Mouse (Mus musculus) CH12.LX (cell line): ENCODE results near the gene Uba3. TPM values are rescaled to one million over a fixed set of nuclear protein-coding genes. Genes with fewer than 3 reads are reported as not detected.

Experiments
- DNase-seq: peaks from one replicate; pipeline ENCODE4 v3.0.0-alpha.2; 2013; ENCODE audit errors: extremely low read depth
- H3K27ac ChIP-seq: 2 replicates; pipeline ENCODE4 v1.5.1; 2012; ENCODE audit warnings: low read depth, mild to moderate bottlenecking, control low read depth, moderate library complexity; ENCODE audit not compliant: insufficient read depth
- H3K27me3 ChIP-seq: replicated peaks from 2 replicates; pipeline ENCODE3; 2012; ENCODE audit warnings: inconsistent platforms
- H3K36me3 ChIP-seq, 2 experiments: replicated peaks in 1 of 2; 2 replicates each; pipeline versions ENCODE3 to v1.6.1; 2012; ENCODE audit warnings: inconsistent platforms in 1 of 2, low read length in 1 of 2, mild to moderate bottlenecking in 1 of 2, mixed read lengths in 1 of 2, moderate library complexity in 1 of 2; ENCODE audit not compliant: control insufficient read depth in 1 of 2, insufficient read depth in 1 of 2
- H3K4me1 ChIP-seq, 2 experiments: 2 replicates each; pipeline ENCODE4 v1.6.1; 2012; ENCODE audit warnings: inconsistent platforms in 1 of 2, moderate library complexity in 1 of 2; ENCODE audit not compliant: insufficient read depth in 2 of 2, control insufficient read depth in 1 of 2
- H3K4me2 ChIP-seq: 2 replicates; pipeline ENCODE4 v1.6.1; 2012; ENCODE audit warnings: low read depth, mild to moderate bottlenecking, control low read depth; ENCODE audit not compliant: poor library complexity, insufficient read depth, severe bottlenecking
- H3K4me3 ChIP-seq, 3 experiments: fragments of 150-350 bp in 1 of 3; sonication (generic) in 1 of 3; replicated peaks in 1 of 3; 2 replicates each; pipeline versions ENCODE3 to v1.5.1; 2011 to 2012; ENCODE audit warnings: low read depth in 2 of 3, low read length in 2 of 3, mild to moderate bottlenecking in 2 of 3, moderate library complexity in 2 of 3, control low read depth in 1 of 3, improper control_type of control experiment in 1 of 3, inconsistent platforms in 1 of 3, mixed read lengths in 1 of 3; ENCODE audit not compliant: poor library complexity in 1 of 3
- H3K79me2 ChIP-seq: replicated peaks from 2 replicates; pipeline ENCODE4 v1.6.1; 2012; ENCODE audit warnings: mild to moderate bottlenecking, moderate library complexity; ENCODE audit not compliant: control insufficient read depth, poor library complexity, insufficient read depth, severe bottlenecking; ENCODE audit errors: extremely low read depth
- H3K9ac ChIP-seq: 2 replicates; pipeline ENCODE4 v1.6.1; 2012; ENCODE audit warnings: low read depth, mild to moderate bottlenecking, control low read depth, moderate library complexity; ENCODE audit not compliant: insufficient read depth
- H3K9me3 ChIP-seq: replicated peaks from 2 replicates; pipeline ENCODE3; 2012; ENCODE audit warnings: low read length, inconsistent platforms, mixed read lengths
- BHLHE40 ChIP-seq: IDR thresholded peaks from 2 replicates; pipeline ENCODE4 v1.6.1; 2011; ENCODE audit warnings: mild to moderate bottlenecking, low read depth, low read length, improper control_type of control experiment
- CHD2 ChIP-seq: IDR thresholded peaks from 2 replicates; pipeline ENCODE4 v1.6.1; 2011; ENCODE audit warnings: low read length, improper control_type of control experiment
- CTCF ChIP-seq, 2 experiments: IDR thresholded peaks in 1 of 2; conservative IDR thresholded peaks in 1 of 2; 2 replicates each; pipeline ENCODE4 v1.5.1; 2011 to 2012; ENCODE audit warnings: low read depth in 2 of 2, low read length in 2 of 2, improper control_type of control experiment in 1 of 2, inconsistent platforms in 1 of 2, mild to moderate bottlenecking in 1 of 2, moderate library complexity in 1 of 2
- E2F4 ChIP-seq: IDR thresholded peaks from 2 replicates; pipeline ENCODE4 v1.6.1; 2011; ENCODE audit warnings: low read depth, low read length, improper control_type of control experiment; ENCODE audit not compliant: insufficient replicate concordance
- ELF1 ChIP-seq: IDR thresholded peaks from 2 replicates; pipeline ENCODE4 v1.6.1; 2014; ENCODE audit warnings: low read depth, mild to moderate bottlenecking, inconsistent platforms, low read length, improper control_type of control experiment
- EP300 ChIP-seq: IDR thresholded peaks from 2 replicates; pipeline ENCODE4 v1.6.1; 2011; ENCODE audit warnings: low read length, improper control_type of control experiment
- ETS1 ChIP-seq: conservative IDR thresholded peaks from 2 replicates; pipeline ENCODE4 v1.6.1; 2012; ENCODE audit warnings: low read depth, mild to moderate bottlenecking, inconsistent platforms, low read length, improper control_type of control experiment, moderate library complexity
- GABPA ChIP-seq: IDR thresholded peaks from 2 replicates; pipeline ENCODE4 v1.6.1; 2012; ENCODE audit warnings: low read depth, low read length, improper control_type of control experiment, inconsistent platforms; ENCODE audit not compliant: insufficient replicate concordance
- HCFC1 ChIP-seq: IDR thresholded peaks from 2 replicates; pipeline ENCODE4 v1.6.1; 2012; ENCODE audit warnings: low read depth, mild to moderate bottlenecking, inconsistent platforms, low read length, improper control_type of control experiment
- IRF4 ChIP-seq: IDR thresholded peaks from 2 replicates; pipeline ENCODE4 v1.6.1; 2014; ENCODE audit warnings: low read depth, mild to moderate bottlenecking, inconsistent platforms, low read length, improper control_type of control experiment
- JUN ChIP-seq: IDR thresholded peaks from 2 replicates; pipeline ENCODE4 v1.6.1; 2011; ENCODE audit warnings: low read depth, mild to moderate bottlenecking, low read length, improper control_type of control experiment, moderate library complexity; ENCODE audit not compliant: insufficient read depth
- JUND ChIP-seq: conservative IDR thresholded peaks from 2 replicates; pipeline ENCODE4 v1.6.1; 2011; ENCODE audit warnings: low read depth, low read length, improper control_type of control experiment
- KAT2A ChIP-seq: IDR thresholded peaks from 2 replicates; pipeline ENCODE4 v1.6.1; 2012; ENCODE audit warnings: low read length, improper control_type of control experiment, inconsistent platforms; ENCODE audit not compliant: insufficient replicate concordance
- MAFK ChIP-seq: IDR thresholded peaks from 2 replicates; pipeline ENCODE4 v1.6.1; 2011; ENCODE audit warnings: low read length, improper control_type of control experiment; ENCODE audit not compliant: insufficient replicate concordance
- MAZ ChIP-seq: IDR thresholded peaks from 2 replicates; pipeline ENCODE4 v1.6.1; 2012; ENCODE audit warnings: low read depth, mild to moderate bottlenecking, inconsistent platforms, low read length, improper control_type of control experiment, moderate library complexity
- MEF2A ChIP-seq: IDR thresholded peaks from 2 replicates; pipeline ENCODE4 v1.6.1; 2014; ENCODE audit warnings: low read depth, mild to moderate bottlenecking, inconsistent platforms, low read length, improper control_type of control experiment, borderline replicate concordance
- MXI1 ChIP-seq: IDR thresholded peaks from 2 replicates; pipeline ENCODE4 v1.6.1; 2011; ENCODE audit warnings: mild to moderate bottlenecking, low read depth, low read length, improper control_type of control experiment
- NELFE ChIP-seq: IDR thresholded peaks from 2 replicates; pipeline ENCODE4 v1.6.1; 2011; ENCODE audit warnings: low read depth, low read length, improper control_type of control experiment
- NRF1 ChIP-seq: IDR thresholded peaks from 2 replicates; pipeline ENCODE4 v1.6.1; 2014; ENCODE audit warnings: low read depth, mild to moderate bottlenecking, inconsistent platforms, low read length, improper control_type of control experiment, moderate library complexity
- PAX5 ChIP-seq: IDR thresholded peaks from 2 replicates; pipeline ENCODE4 v1.6.1; 2012; ENCODE audit warnings: low read length, inconsistent platforms, mixed read lengths
- POLR2A ChIP-seq: IDR thresholded peaks from 2 replicates; pipeline ENCODE4 v1.6.1; 2011; ENCODE audit warnings: low read depth, mild to moderate bottlenecking, improper control_type of control experiment, low read length
- RCOR1 ChIP-seq: conservative IDR thresholded peaks from 2 replicates; pipeline ENCODE4 v1.6.1; 2012; ENCODE audit warnings: low read depth, mild to moderate bottlenecking, inconsistent platforms, low read length, improper control_type of control experiment
- TCF12 ChIP-seq: IDR thresholded peaks from 2 replicates; pipeline ENCODE4 v1.6.1; 2014; ENCODE audit warnings: low read depth, mild to moderate bottlenecking, inconsistent platforms, low read length, improper control_type of control experiment
- UBTF ChIP-seq: IDR thresholded peaks from 2 replicates; pipeline ENCODE4 v1.6.1; 2012; ENCODE audit warnings: low read depth, mild to moderate bottlenecking, inconsistent platforms, low read length, improper control_type of control experiment, moderate library complexity
- USF1 ChIP-seq: IDR thresholded peaks from 2 replicates; pipeline ENCODE4 v1.6.1; 2014; ENCODE audit warnings: low read depth, mild to moderate bottlenecking, inconsistent platforms, low read length, improper control_type of control experiment
- USF2 ChIP-seq: conservative IDR thresholded peaks from 2 replicates; pipeline ENCODE4 v1.6.1; 2011; ENCODE audit warnings: low read depth, low read length, improper control_type of control experiment
- ZKSCAN1 ChIP-seq: IDR thresholded peaks from 2 replicates; pipeline ENCODE4 v1.6.1; 2012; ENCODE audit warnings: low read depth, inconsistent platforms, low read length, improper control_type of control experiment, borderline replicate concordance
- dilution Hi-C: fragments of 300-500 bp; cut with MboI; formaldehyde crosslinking; loops from 2 replicates; pipeline ENCODE4 v1.14.3; 2020; ENCODE audit warnings: low sequenced_read_pairs; ENCODE audit not compliant: extremely low pct_unique_long_range_greater_than_20kb, extremely low pct_ligation_motif_present
- in situ Hi-C: fragments of 300-500 bp; cut with MboI; formaldehyde crosslinking; loops from 3 replicates; pipeline ENCODE4 v1.14.3; 2019; ENCODE audit warnings: low sequenced_read_pairs, low pct_ligation_motif_present, low pct_unique_long_range_greater_than_20kb, mixed read lengths
- polyA plus RNA-seq: library from polyadenylated mRNA; unstranded; fragments of >175 nt; gene quantifications from 2 replicates; pipeline ENCODE4 v1.2.1, GENCODE M21; 2012; ENCODE audit warnings: low read depth; ENCODE audit not compliant: insufficient read length
- total RNA-seq, 2 experiments: library from RNA; depleted of rRNA; stranded (reverse); fragments of 300-350 nt in 1 of 2; fragments of >200 nt in 1 of 2; gene quantifications; 2 replicates each; pipeline ENCODE4 v1.2.3; 2012 to 2014

Gene Uba3
- total and polyA plus RNA-seq, 3 experiments = 52.7 to 106 (median 55.6) TPM

DNA sequence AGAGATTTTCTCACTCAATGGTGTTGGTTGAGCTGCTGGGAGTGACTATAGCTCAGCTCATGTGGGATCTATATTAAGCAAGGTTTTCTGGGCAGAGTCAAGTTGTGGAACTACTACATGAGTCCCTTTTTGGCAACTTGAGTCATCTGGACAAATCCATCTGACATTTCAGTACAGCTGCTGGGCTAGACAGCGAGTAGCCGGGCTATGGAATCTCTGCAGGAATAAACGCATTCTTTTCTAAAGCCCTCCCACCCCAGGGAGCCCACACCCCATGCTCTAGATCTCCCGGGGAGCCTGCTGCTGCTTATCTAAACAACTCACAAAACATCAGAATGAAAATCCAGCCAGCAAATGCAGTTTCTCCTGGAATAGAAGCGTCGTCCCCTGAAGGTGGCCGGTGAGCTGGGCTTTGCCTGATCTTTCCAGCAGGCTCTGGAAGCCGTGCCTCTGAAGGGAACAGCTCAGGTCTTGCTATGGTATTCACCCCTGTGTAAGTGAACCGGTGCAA, 47.3 kb upstream of the Uba3 start, which contains the start of gene Lmod3:
Gene Lmod3 (minus strand): TSS at position 49 of the 511 bp plus-strand sequence.
- Histone ChIP-seq H3K27me3 (no peaks in the 10 kb centered on the region), H3K9me3 (no peaks in the 10 kb centered on the region)
- TF ChIP-seq NELFE (no peak), MXI1 (no peak), GABPA (no peak), PAX5 (no peak), POLR2A (no peak), EP300 (no peak), ZKSCAN1 (no peak), ETS1 (no peak), KAT2A (no peak), MAZ (no peak), IRF4 (no peak), MAFK (no peak), MEF2A (no peak), TCF12 (no peak), CHD2 (no peak), RCOR1 (no peak), JUN (no peak)
- TF ChIP-seq, all 38 proteins: peak for 0
- no peak for DNase-seq
- Histone ChIP-seq H3K9ac (no peak within 1 kb of the TSS), H3K4me2 (no peak within 1 kb of the TSS), H3K4me3 (no peak within 1 kb of the TSS), H3K79me2 (no peaks in the 10 kb centered on the region), H3K36me3 (no peaks in the 10 kb centered on the region), H3K4me1 (0 out of 4 replicates have a peak, but pooled peaks cover 0 to 7% of the 10 kb centered on the region in 2 experiments), H3K27ac (no peak within 1 kb of the TSS)
- dilution Hi-C loops (no loop called here), in situ Hi-C loops (loop anchor here (25.0 kb wide), 1 partner anchor 485 kb away; no protein-coding TSS in a partner anchor)

DNA sequence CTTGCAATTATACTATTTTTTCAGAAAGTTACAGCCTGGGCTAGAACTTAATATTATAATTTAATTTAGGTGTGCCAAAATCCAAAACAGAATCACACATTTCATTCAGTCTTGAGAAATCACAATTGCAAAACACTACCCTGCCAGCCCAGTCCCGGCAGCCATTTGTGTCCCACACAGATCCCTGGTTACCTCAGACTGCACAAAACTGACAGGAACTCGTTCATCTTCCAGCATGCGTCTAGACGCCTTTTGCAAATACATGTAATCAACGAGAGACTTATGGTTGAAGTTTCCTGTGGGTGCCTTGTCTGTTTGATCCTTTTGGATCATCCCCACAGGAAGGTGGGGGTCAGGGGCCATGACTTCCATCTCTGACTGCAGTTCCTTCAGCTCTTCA, 46.6 kb upstream of the Uba3 start:
- H3K4me3 ChIP-seq = no peak overlapping the region
- no peak overlapping the region for H3K4me2 ChIP-seq
- no peak overlapping the region for H3K27ac ChIP-seq
- no peaks in the 10 kb centered on the region for H3K79me2 ChIP-seq
- no peak overlapping the region for H3K9ac ChIP-seq
- no peaks in the 10 kb centered on the region for H3K27me3 ChIP-seq
- TF ChIP-seq CTCF (conservative IDR thresholded peaks at IDR 0.05 in 1 of 2, IDR thresholded peaks at IDR 0.05 in 1 of 2; ENCODE audit: low read depth in 2 of 2, low read length in 2 of 2) (no peak), JUN (no peak), TCF12 (no peak), JUND (no peak), IRF4 (no peak), HCFC1 (no peak), ELF1 (no peak), USF2 (no peak), MXI1 (no peak), UBTF (no peak), EP300 (no peak), USF1 (no peak), BHLHE40 (no peak), KAT2A (no peak), NRF1 (no peak), E2F4 (no peak), ETS1 (no peak)
- H3K36me3 ChIP-seq = no peaks in the 10 kb centered on the region
- dilution Hi-C loops = no loop called here
- in situ Hi-C loops = loop anchor here (25.0 kb wide), 1 partner anchor 485 kb away; no protein-coding TSS in a partner anchor
- no peak for DNase-seq
- 0 out of 4 replicates have a peak, but pooled peaks cover 0 to 7% of the 10 kb centered on the region in 2 experiments for H3K4me1 ChIP-seq
- H3K9me3 ChIP-seq = no peaks in the 10 kb centered on the region
